Mouse (Mus musculus): ENCODE measurements at regions not wholly inside any gene's neighbourhood (a gene's known extent, or its start where the extent isn't known, plus 50 kb on each side); places are given as distances from the start of the nearest gene placed in this dataset.

- TF ChIP-seq JUND (IDR thresholded peaks at IDR 0.05; ENCODE audit: low read depth, low read length) (no peak), ZKSCAN1 (IDR thresholded peaks at IDR 0.05; ENCODE audit: low read depth, low read length) (no peak), POLR2AphosphoS2 (IDR thresholded peaks at IDR 0.05; ENCODE audit: low read length) (no peak), MXI1 (IDR thresholded peaks at IDR 0.05; ENCODE audit: low read depth, low read length) (no peak), CTCF (IDR thresholded peaks at IDR 0.05 in 2 of 3, conservative IDR thresholded peaks at IDR 0.05 in 1 of 3; ENCODE audit: control insufficient read depth in 1 of 3, insufficient read depth in 1 of 3, low read depth in 2 of 3, low read length in 3 of 3, poor library complexity in 1 of 3, severe bottlenecking in 1 of 3) (no peak), POLR2A (IDR thresholded peaks at IDR 0.05; ENCODE audit: control insufficient read depth in 1 of 2, insufficient read depth in 1 of 2, low read depth in 1 of 2, low read length in 2 of 2, poor library complexity in 1 of 2) (no peak), RAD21 (IDR thresholded peaks at IDR 0.05; ENCODE audit: low read depth, low read length) (no peak), MAX (IDR thresholded peaks at IDR 0.05; ENCODE audit: low read length) (no peak), ZC3H11A (IDR thresholded peaks at IDR 0.05; ENCODE audit: low read depth, low read length) (no peak)
Observed at GRCm38 (mm10) chr2:171453241-171453640, 590.0 kb downstream of the Cbln4 start.

Data from MEL (cell line).